Mouse (Mus musculus) gastrocnemius, adult 2 months (tissue): ENCODE data around the gene Slc22a12. TPM values are rescaled to one million over a fixed set of nuclear protein-coding genes. Genes with fewer than 3 reads are reported as not detected.

Experiments
- DNase-seq: peaks from one replicate; pipeline ENCODE4 v3.0.0; 2022
- H3K27ac ChIP-seq: fragments of 200-600 bp; 2 replicates; pipeline ENCODE4 v1.8.1; 2022; ENCODE audit warnings: mild to moderate bottlenecking
- H3K4me3 ChIP-seq: fragments of 200-600 bp; 2 replicates; pipeline ENCODE4 v1.8.1; 2022; ENCODE audit warnings: mild to moderate bottlenecking, moderate library complexity
- CTCF ChIP-seq: fragments of 200-600 bp; IDR thresholded peaks from 2 replicates; pipeline ENCODE4 v1.8.1; 2022; ENCODE audit warnings: antibody characterized with exemption, mild to moderate bottlenecking, moderate library complexity
- intact Hi-C: fragments of 180-260 bp; cut with DNase I; formaldehyde crosslinking; loops from one replicate; pipeline ENCODE4 v1.15.1; 2025
- total RNA-seq, 2 experiments: library from RNA; stranded (reverse); gene quantifications; 2 replicates each; pipeline ENCODE4 v1.2.3; 2021

The Slc22a12 gene
- total RNA-seq, 2 experiments from 2014 or later, result not detected

- Histone ChIP-seq H3K4me3 (no peak overlapping the region), H3K27ac (no peak overlapping the region)
- DNase-seq, result no peak
- no peak for TF ChIP-seq CTCF
- intact Hi-C loops, result no loop called here
These were observed 8.8 kb downstream of the Slc22a12 start for GRCm38 (mm10) chr19:6534118-6534415.

GRCm38 (mm10) chr19:6533290-6534117, 9.3 kb downstream of the Slc22a12 start:
- no peak for TF ChIP-seq CTCF
- intact Hi-C loops, result no loop called here

GRCm38 (mm10) chr19:6532656-6533055, 10.2 kb downstream of the Slc22a12 start:
- peak overlapping the region; percentile 73 for H3K4me3 ChIP-seq
- no peak for TF ChIP-seq CTCF
- H3K27ac ChIP-seq, result peak overlapping the region; percentile 74; the same call in 1 of the 2 replicates
- intact Hi-C loops, result no loop called here
- peak; percentile 36 for DNase-seq

More at GRCm38 (mm10) chr19:6533290-6534117, 9.3 kb downstream of the Slc22a12 start:
- Histone ChIP-seq H3K27ac (no peak overlapping the region), H3K4me3 (no peak overlapping the region)
- DNase-seq, result no peak

- no peak for TF ChIP-seq CTCF
- Histone ChIP-seq H3K4me3 (peak overlapping the region; percentile 73), H3K27ac (peak overlapping the region; percentile 74)
- DNase-seq, result peak; percentile 48
- intact Hi-C loops, result no loop called here
These were observed 10.9 kb downstream of the Slc22a12 start for GRCm38 (mm10) chr19:6531832-6532471.

GRCm38 (mm10) chr19:6531011-6531631, 11.7 kb downstream of the Slc22a12 start:
- no peak for TF ChIP-seq CTCF
- DNase-seq, result peak; percentile 57
- peak overlapping the region; percentile 73 for H3K4me3 ChIP-seq
- intact Hi-C loops, result no loop called here
- peak overlapping the region; percentile 74 for H3K27ac ChIP-seq

GRCm38 (mm10) chr19:6530359-6530758, 12.5 kb downstream of the Slc22a12 start:
- TF ChIP-seq CTCF, result no peak
- no peak overlapping the region for H3K27ac ChIP-seq
- no peak for DNase-seq
- peak overlapping the region; percentile 73 for H3K4me3 ChIP-seq
- intact Hi-C loops, result no loop called here

- Histone ChIP-seq H3K4me3 (no peak overlapping the region), H3K27ac (no peak overlapping the region)
- intact Hi-C loops, result no loop called here
- no peak for DNase-seq
- no peak for TF ChIP-seq CTCF
These were observed 13.4 kb downstream of the Slc22a12 start for GRCm38 (mm10) chr19:6529265-6529985.

GRCm38 (mm10) chr19:6527839-6528531, 14.8 kb downstream of the Slc22a12 start:
- intact Hi-C loops, result no loop called here
- no peak for DNase-seq
- no peak for TF ChIP-seq CTCF

GRCm38 (mm10) chr19:6527439-6527838, 15.4 kb downstream of the Slc22a12 start:
- intact Hi-C loops, result no loop called here
- DNase-seq, result no peak
- H3K4me3 ChIP-seq, result no peak overlapping the region
- no peak overlapping the region for H3K27ac ChIP-seq
- TF ChIP-seq CTCF, result no peak

More at GRCm38 (mm10) chr19:6527839-6528531, 14.8 kb downstream of the Slc22a12 start:
- Histone ChIP-seq H3K27ac (no peak overlapping the region), H3K4me3 (no peak overlapping the region)

GRCm38 (mm10) chr19:6526010-6526409, 16.8 kb downstream of the Slc22a12 start:
- intact Hi-C loops, result no loop called here

GRCm38 (mm10) chr19:6525023-6525422, 17.8 kb downstream of the Slc22a12 start:
- H3K27ac ChIP-seq, result no peak overlapping the region
- no peak overlapping the region for H3K4me3 ChIP-seq
- TF ChIP-seq CTCF, result no peak
- intact Hi-C loops, result no loop called here
- DNase-seq, result no peak

More at GRCm38 (mm10) chr19:6526010-6526409, 16.8 kb downstream of the Slc22a12 start:
- no peak for TF ChIP-seq CTCF
- DNase-seq, result no peak
- H3K4me3 ChIP-seq, result no peak overlapping the region
- no peak overlapping the region for H3K27ac ChIP-seq

- H3K27ac ChIP-seq, result no peak overlapping the region
- no peak for DNase-seq
- H3K4me3 ChIP-seq, result no peak overlapping the region
- TF ChIP-seq CTCF, result no peak
- intact Hi-C loops, result no loop called here
These were observed 20.5 kb downstream of the Slc22a12 start for GRCm38 (mm10) chr19:6522289-6522688.
